In genomic region chr17:35001452-35002152, GRCm38 (mm10) we compare ENCODE assay signal across 8 mouse cellular contexts. TPM values are rescaled to one million over a fixed set of nuclear protein-coding genes. Genes with fewer than 3 reads are reported as not detected.
DNase-seq lines count a peak whose midpoint lies in the region; TF ChIP-seq lines count a peak whose summit lies in the region.
"Had no signal": no experiment of that assay in that cellular context is flagged by ENCODE, and none has a peak within 500 bp of the region (broad histone marks: within the 10 kb centered on the region; RNA-seq: fewer than 3 reads in every experiment).

No protein-coding gene starts in this region.

- peak overlapping the region; percentile 96 for H3K27ac ChIP-seq in embryonic fibroblast, embryonic 13.5 days (ENCODE audit: insufficient read depth, low read length)
- H3K27ac ChIP-seq in midbrain, embryonic 10.5 days (replicated peaks), result peak overlapping the region; percentile 98

- peaks cover 6% of the 10 kb centered on the region; the same call in 1 of the 2 replicates for H3K4me1 ChIP-seq in embryonic fibroblast, embryonic 13.5 days (ENCODE audit: control insufficient read depth, insufficient read depth, low read length)
- peaks cover 70% of the 10 kb centered on the region for H3K4me1 ChIP-seq in midbrain, embryonic 10.5 days

- TF ChIP-seq POLR2A in embryonic fibroblast, embryonic 13.5 days (IDR thresholded peaks at IDR 0.05; ENCODE audit: low read depth, low read length), result peak; percentile 29

- peak overlapping the region; percentile 81 for H3K4me3 ChIP-seq in embryonic fibroblast, embryonic 13.5 days (ENCODE audit: insufficient read depth, low read length)
- H3K4me3 ChIP-seq in midbrain, embryonic 10.5 days, result peak overlapping the region; percentile 86

- peak; percentile 25 to 28 for DNase-seq in left cerebral cortex, adult 18-20 months (ENCODE audit: low spot score in 2 of 2)
- DNase-seq in left cerebral cortex, adult 11 months (ENCODE audit: low spot score), result no peak
- peak; percentile 45 for DNase-seq in R1 (ENCODE audit: low read depth, low spot score)
- DNase-seq in kidney, postnatal 10 days, result peak; percentile 47
- no peak for DNase-seq in midbrain, embryonic 10.5 days (ENCODE audit: low spot score)
- DNase-seq in thymus, postnatal 4 days, result peak; percentile 64

- under 1% methylated on average over 35 of the region's 35 CpGs for WGBS in midbrain, embryonic 10.5 days

- no peaks in the 10 kb centered on the region for H3K27me3 ChIP-seq in midbrain, embryonic 10.5 days (ENCODE audit: low read depth, poor library complexity, severe bottlenecking)

- H3K9me3 ChIP-seq in midbrain, embryonic 10.5 days (replicated peaks), result no peaks in the 10 kb centered on the region

- TF ChIP-seq CTCF in embryonic fibroblast, embryonic 13.5 days (IDR thresholded peaks at IDR 0.05; ENCODE audit: borderline replicate concordance, insufficient read depth, low read length), result no peak

- peaks cover 64% of the 10 kb centered on the region for H3K36me3 ChIP-seq in midbrain, embryonic 10.5 days

RNA-seq across cellular contexts. Expression of gene Vars, which starts 0.8 kb away (rescaled TPM):
- total RNA-seq in left cerebral cortex, adult 18-20 months (2021), result 10 to 100 TPM; 39.6 to 44.0 TPM
- polyA plus RNA-seq in embryonic fibroblast, embryonic 13.5 days (2011; ENCODE audit: insufficient read length, low read depth, missing spikeins), result 81.3 and 85.7 TPM in 2 replicates
- polyA plus RNA-seq in midbrain, embryonic 10.5 days (2016; fragmentation: Nextera tagmentation; extraction: Ambion mirVana), result 177 and 210 TPM in 2 replicates

RNA-seq across cellular contexts. Expression of gene Vwa7, which starts 14.8 kb away (rescaled TPM):
- under 1 TPM; 0.61 to 0.77 TPM for total RNA-seq in left cerebral cortex, adult 18-20 months (2021)
- polyA plus RNA-seq in embryonic fibroblast, embryonic 13.5 days (2011; ENCODE audit: insufficient read length, low read depth, missing spikeins), result 0.12 and 0.26 TPM in 2 replicates
- polyA plus RNA-seq in midbrain, embryonic 10.5 days (2016; fragmentation: Nextera tagmentation; extraction: Ambion mirVana), result 0.19 and 0.28 TPM in 2 replicates

RNA-seq across cellular contexts. Expression of gene Lsm2, which starts 19.9 kb away (rescaled TPM):
- total RNA-seq in left cerebral cortex, adult 18-20 months (2021), result 10 to 100 TPM; 13.9 to 15.5 TPM
- polyA plus RNA-seq in embryonic fibroblast, embryonic 13.5 days (2011; ENCODE audit: insufficient read length, low read depth, missing spikeins), result 74.8 and 93.3 TPM in 2 replicates
- polyA plus RNA-seq in midbrain, embryonic 10.5 days (2016; fragmentation: Nextera tagmentation; extraction: Ambion mirVana), result 307 and 337 TPM in 2 replicates

RNA-seq across cellular contexts. Expression of gene Sapcd1, which starts 26.2 kb away (rescaled TPM):
- not detected for total RNA-seq in left cerebral cortex, adult 18-20 months (2021)
- not detected in 2 replicates for polyA plus RNA-seq in embryonic fibroblast, embryonic 13.5 days (2011; ENCODE audit: insufficient read length, low read depth, missing spikeins)
- polyA plus RNA-seq in midbrain, embryonic 10.5 days (2016; fragmentation: Nextera tagmentation; extraction: Ambion mirVana), result 7.1 and 7.7 TPM in 2 replicates
- total RNA-seq: hematopoietic stem cell, adult 5-6 weeks had no signal

RNA-seq across cellular contexts. Expression of gene Hspa1l, which starts 29.1 kb away (rescaled TPM):
- under 1 TPM; 0.44 to 0.61 TPM for total RNA-seq in left cerebral cortex, adult 18-20 months (2021)
- not detected in 2 replicates for polyA plus RNA-seq in embryonic fibroblast, embryonic 13.5 days (2011; ENCODE audit: insufficient read length, low read depth, missing spikeins)
- 0.71 and 0.81 TPM in 2 replicates for polyA plus RNA-seq in midbrain, embryonic 10.5 days (2016; fragmentation: Nextera tagmentation; extraction: Ambion mirVana)

Comparison
In these comparisons a context has a peak if more than half of its experiments do, and no peak if none do; other contexts are left out.
1. DNase-seq: peak in left cerebral cortex, adult 18-20 months (2 of 2), R1 (single experiment), kidney, postnatal 10 days (single experiment) and thymus, postnatal 4 days (single experiment); none in left cerebral cortex, adult 11 months (single experiment) and midbrain, embryonic 10.5 days (single experiment).